Mouse (Mus musculus) lung, adult 10 weeks (tissue): ENCODE data around the gene Zfp40. TPM values are rescaled to one million over a fixed set of nuclear protein-coding genes. Genes with fewer than 3 reads are reported as not detected.

Experiments
- polyA plus RNA-seq: library from polyadenylated mRNA; stranded (reverse); fragments of 350-450 nt; fragmentation: Illumina TruSeq; extraction: RNeasy Lipid Tissue Mini Kit (QIAGEN cat#74804); gene quantifications from one replicate; pipeline ENCODE4 v1.2.3, GENCODE M21; 2014; ENCODE audit warnings: low read depth, low replicate concordance; ENCODE audit not compliant: insufficient read depth

Gene Zfp40
- 4.8 TPM for polyA plus RNA-seq

DNA sequence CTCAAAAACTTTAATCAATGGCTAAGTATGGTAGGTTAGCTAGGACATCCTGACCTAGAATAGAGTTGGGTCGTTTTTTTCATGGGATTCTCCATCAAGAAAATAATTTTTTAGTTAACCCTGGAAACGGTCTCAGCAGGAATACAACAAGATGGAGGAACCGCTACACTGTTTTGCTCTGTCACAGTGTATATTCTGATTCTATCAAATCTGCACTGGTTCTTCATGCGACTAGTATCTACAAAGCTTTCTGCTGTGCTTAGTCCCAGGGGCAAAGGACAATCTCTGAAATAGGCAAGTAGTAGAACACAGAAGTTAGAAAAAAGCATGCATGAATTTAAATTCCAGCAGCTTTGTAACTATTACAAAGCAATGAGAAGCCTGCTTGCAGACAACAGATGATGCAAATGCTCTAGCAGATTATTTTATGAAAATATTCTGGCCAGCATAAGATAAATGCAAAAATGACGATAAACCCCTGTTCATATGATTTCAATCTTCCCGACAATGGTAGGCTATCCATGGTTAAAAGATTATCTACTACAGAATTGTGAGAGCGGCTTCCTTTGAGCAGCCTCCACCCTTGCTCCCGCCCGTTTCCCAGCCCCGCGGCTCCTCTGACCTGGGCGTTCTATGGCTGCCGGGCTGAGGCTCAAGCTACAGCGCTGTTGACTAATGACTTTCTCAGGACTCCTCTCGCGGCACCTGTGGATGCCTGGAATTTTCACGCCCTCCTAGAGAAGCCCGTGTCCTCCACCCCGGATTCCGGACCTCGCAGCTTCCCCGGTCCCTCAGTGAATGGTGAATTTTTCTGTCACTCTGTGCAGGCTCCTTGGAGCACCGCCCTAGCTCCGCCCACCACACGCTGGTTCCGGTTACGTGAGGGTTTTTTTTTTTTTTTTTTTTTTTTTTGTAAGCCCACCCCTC lies at the start of gene Zfp40:
Zfp40 (minus strand) TSS at position 800 of the 927 bp plus-strand sequence.

Other genes starting within 250 kb of the Zfp40 start
- not detected for gene Vmn2r-ps130, start 132.1 kb downstream of the Zfp40 start, polyA plus RNA-seq
- not detected for gene Vmn2r114, start 119.3 kb upstream of the Zfp40 start, polyA plus RNA-seq
- gene Vmn2r115, start 150.5 kb upstream of the Zfp40 start, polyA plus RNA-seq: not detected
- gene Vmn2r116, start 191.4 kb upstream of the Zfp40 start, polyA plus RNA-seq: not detected